Mouse (Mus musculus): Measurements from ENCODE around the gene Tor1aip1. TPM values are rescaled to one million over a fixed set of nuclear protein-coding genes. Genes with fewer than 3 reads are reported as not detected.

The Tor1aip1 gene
- polyA plus RNA-seq, 1 experiment, result 17.5 TPM

DNA sequence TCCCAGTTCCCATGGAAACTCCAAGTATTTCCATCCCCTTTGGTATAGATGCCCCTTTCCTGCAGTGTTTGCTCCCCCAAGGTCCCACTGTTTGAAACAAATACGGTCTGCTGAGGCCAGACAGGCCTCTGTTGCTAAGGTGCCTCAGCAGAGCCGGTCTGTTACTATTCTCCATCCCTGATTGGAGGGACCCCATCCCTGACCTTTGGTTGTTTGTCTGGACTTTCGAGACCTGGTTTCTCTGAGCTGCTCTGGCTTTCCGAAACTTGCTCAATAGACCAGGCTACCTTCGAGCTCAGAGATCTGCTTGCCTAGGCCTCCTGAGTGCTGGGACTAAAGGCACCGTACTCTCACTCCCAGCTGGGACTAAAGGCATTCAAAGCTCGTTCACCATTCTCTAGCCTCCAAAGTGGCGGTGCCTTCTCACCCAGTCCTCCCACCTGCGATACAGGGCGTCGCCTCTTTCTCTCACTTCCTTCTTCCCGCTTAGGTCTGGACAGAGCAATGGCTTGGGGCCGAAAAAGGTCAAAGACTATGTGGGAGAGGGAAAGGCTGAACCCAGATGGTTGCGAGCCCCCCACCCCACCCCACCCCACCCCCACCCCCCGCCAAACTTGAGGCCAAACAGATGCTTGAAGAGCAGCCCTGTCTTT is 37.0 kb upstream of the Tor1aip1 start:
- DNase-seq (ENCODE audit: low read depth in 1 of 2, low spot score in 2 of 2), result no peak
- H3K4me1 ChIP-seq (ENCODE audit: control insufficient read depth, insufficient read depth, insufficient read length), result no peaks in the 10 kb centered on the region
- H3K4me3 ChIP-seq (ENCODE audit: extremely low read depth, insufficient read depth, insufficient read length), result no peak overlapping the region
- H3K27ac ChIP-seq (ENCODE audit: insufficient read depth, low read length), result no peak overlapping the region
- 68% methylated on average over 15 of the region's 15 CpGs for WGBS
- no peaks in the 10 kb centered on the region for H3K27me3 ChIP-seq (ENCODE audit: control insufficient read depth, insufficient read depth, low read length)
- TF ChIP-seq CTCF (IDR thresholded peaks at IDR 0.05; ENCODE audit: extremely low read depth, insufficient read depth, insufficient read length, insufficient replicate concordance) (no peak), POLR2A (IDR thresholded peaks at IDR 0.05; ENCODE audit: low read depth, low read length) (no peak)
- 0 out of 2 replicates have a peak, but pooled peaks cover under 1% of the 10 kb centered on the region for H3K36me3 ChIP-seq (ENCODE audit: control insufficient read depth, insufficient read depth, low read length)

DNA sequence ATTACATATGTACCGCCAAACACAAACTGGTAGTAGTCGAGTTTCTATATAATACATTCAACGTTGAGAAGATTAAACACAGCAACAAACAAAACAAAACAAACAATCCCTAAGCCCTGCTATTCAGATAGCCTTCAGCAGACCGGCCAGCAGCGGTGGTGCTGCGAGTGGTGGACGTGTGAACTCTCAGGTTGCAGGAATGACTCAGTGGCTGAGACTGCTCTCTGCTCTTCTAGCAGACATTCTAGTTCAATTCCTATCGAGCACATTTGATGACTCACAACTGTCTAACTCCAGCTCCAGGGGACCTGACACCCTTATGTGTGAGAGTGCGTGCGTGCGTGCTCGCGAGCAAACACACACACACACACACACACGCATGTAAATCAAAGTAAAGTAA is 33.8 kb upstream of the Tor1aip1 start:
- no peak for DNase-seq (ENCODE audit: low read depth in 1 of 2, low spot score in 2 of 2)
- H3K27me3 ChIP-seq (ENCODE audit: control insufficient read depth, insufficient read depth, low read length), result no peaks in the 10 kb centered on the region
- H3K4me3 ChIP-seq (ENCODE audit: extremely low read depth, insufficient read depth, insufficient read length), result no peak overlapping the region
- TF ChIP-seq CTCF (IDR thresholded peaks at IDR 0.05; ENCODE audit: extremely low read depth, insufficient read depth, insufficient read length, insufficient replicate concordance), result no peak
- no peak for TF ChIP-seq POLR2A (IDR thresholded peaks at IDR 0.05; ENCODE audit: low read depth, low read length)
- no peak overlapping the region for H3K27ac ChIP-seq (ENCODE audit: insufficient read depth, low read length)
- H3K36me3 ChIP-seq (ENCODE audit: control insufficient read depth, insufficient read depth, low read length), result peaks cover 8% of the 10 kb centered on the region
- WGBS, result 88% methylated on average over 14 of the region's 14 CpGs
- H3K4me1 ChIP-seq (ENCODE audit: control insufficient read depth, insufficient read depth, insufficient read length), result no peaks in the 10 kb centered on the region

DNA sequence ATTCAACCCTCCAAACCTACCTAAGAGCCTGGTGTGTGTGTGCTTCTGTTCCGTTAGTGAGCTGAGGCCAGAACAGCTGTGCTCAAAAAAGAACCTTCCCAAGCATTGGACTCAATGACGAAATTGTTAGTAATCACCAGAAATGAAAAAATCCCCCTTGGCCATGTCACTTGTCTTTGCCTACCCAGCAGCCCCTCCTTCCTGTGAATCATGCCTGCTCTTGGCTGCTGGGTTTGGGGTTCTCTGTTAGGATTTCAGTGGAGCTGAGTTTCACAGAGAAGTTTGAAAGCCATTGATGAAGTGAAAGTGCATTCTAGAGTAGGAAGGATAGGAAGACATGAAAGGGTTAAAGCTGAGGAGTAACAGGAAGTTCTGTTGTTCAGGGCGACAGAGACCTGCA is 29.9 kb upstream of the Tor1aip1 start:
- DNase-seq (ENCODE audit: low read depth in 1 of 2, low spot score in 2 of 2), result no peak
- no peaks in the 10 kb centered on the region for H3K27me3 ChIP-seq (ENCODE audit: control insufficient read depth, insufficient read depth, low read length)
- WGBS, result 62% methylated on average over 3 of the region's 3 CpGs
- H3K27ac ChIP-seq (ENCODE audit: insufficient read depth, low read length), result no peak overlapping the region
- H3K4me1 ChIP-seq (ENCODE audit: control insufficient read depth, insufficient read depth, insufficient read length), result no peaks in the 10 kb centered on the region
- H3K4me3 ChIP-seq (ENCODE audit: extremely low read depth, insufficient read depth, insufficient read length), result no peak overlapping the region
- TF ChIP-seq POLR2A (IDR thresholded peaks at IDR 0.05; ENCODE audit: low read depth, low read length) (no peak), CTCF (IDR thresholded peaks at IDR 0.05; ENCODE audit: extremely low read depth, insufficient read depth, insufficient read length, insufficient replicate concordance) (no peak)
- H3K36me3 ChIP-seq (ENCODE audit: control insufficient read depth, insufficient read depth, low read length), result peaks cover 33% of the 10 kb centered on the region

GRCm38 (mm10) chr1:156062193-156062592 is 25.9 kb upstream of the Tor1aip1 start:
- no peak overlapping the region for H3K27ac ChIP-seq (ENCODE audit: insufficient read depth, low read length)
- no peaks in the 10 kb centered on the region for H3K27me3 ChIP-seq (ENCODE audit: control insufficient read depth, insufficient read depth, low read length)
- 95% methylated on average over 4 of the region's 4 CpGs for WGBS
- H3K36me3 ChIP-seq (ENCODE audit: control insufficient read depth, insufficient read depth, low read length), result peaks cover 37% of the 10 kb centered on the region
- no peak for DNase-seq (ENCODE audit: low read depth in 1 of 2, low spot score in 2 of 2)
- TF ChIP-seq CTCF (IDR thresholded peaks at IDR 0.05; ENCODE audit: extremely low read depth, insufficient read depth, insufficient read length, insufficient replicate concordance) (no peak), POLR2A (IDR thresholded peaks at IDR 0.05; ENCODE audit: low read depth, low read length) (no peak)
- H3K4me1 ChIP-seq (ENCODE audit: control insufficient read depth, insufficient read depth, insufficient read length), result no peaks in the 10 kb centered on the region
- no peak overlapping the region for H3K4me3 ChIP-seq (ENCODE audit: extremely low read depth, insufficient read depth, insufficient read length)

DNA sequence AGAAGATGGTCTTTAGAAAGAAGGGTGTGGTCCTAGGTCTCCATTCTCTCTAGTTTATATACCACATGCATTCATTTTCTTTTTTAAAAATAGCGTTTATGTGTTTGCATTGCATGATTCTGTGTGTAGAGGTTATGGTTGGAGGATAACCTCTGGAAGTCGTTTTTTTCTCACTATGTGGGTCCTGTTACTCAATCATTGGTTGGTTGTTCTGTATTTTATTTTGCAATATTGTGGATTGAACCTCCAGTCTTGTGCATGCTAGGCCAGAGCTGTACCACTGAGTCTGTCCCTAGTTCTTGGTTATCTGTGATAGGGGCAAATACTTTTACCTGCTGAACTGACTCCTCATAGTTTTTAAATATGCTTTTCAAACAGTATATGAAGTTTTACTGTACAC is 21.9 kb upstream of the Tor1aip1 start:
- 69% methylated on average over 2 of the region's 2 CpGs for WGBS
- H3K27me3 ChIP-seq (ENCODE audit: control insufficient read depth, insufficient read depth, low read length), result no peaks in the 10 kb centered on the region
- H3K4me3 ChIP-seq (ENCODE audit: extremely low read depth, insufficient read depth, insufficient read length), result no peak overlapping the region
- no peaks in the 10 kb centered on the region for H3K4me1 ChIP-seq (ENCODE audit: control insufficient read depth, insufficient read depth, insufficient read length)
- no peak overlapping the region for H3K27ac ChIP-seq (ENCODE audit: insufficient read depth, low read length)
- TF ChIP-seq POLR2A (IDR thresholded peaks at IDR 0.05; ENCODE audit: low read depth, low read length) (no peak), CTCF (IDR thresholded peaks at IDR 0.05; ENCODE audit: extremely low read depth, insufficient read depth, insufficient read length, insufficient replicate concordance) (no peak)
- H3K36me3 ChIP-seq (ENCODE audit: control insufficient read depth, insufficient read depth, low read length), result peaks cover 28% of the 10 kb centered on the region
- DNase-seq (ENCODE audit: low read depth in 1 of 2, low spot score in 2 of 2), result no peak

GRCm38 (mm10) chr1:156046688-156047087 is 10.4 kb upstream of the Tor1aip1 start:
- Histone ChIP-seq H3K27me3 (ENCODE audit: control insufficient read depth, insufficient read depth, low read length) (no peaks in the 10 kb centered on the region), H3K4me1 (ENCODE audit: control insufficient read depth, insufficient read depth, insufficient read length) (no peaks in the 10 kb centered on the region), H3K36me3 (ENCODE audit: control insufficient read depth, insufficient read depth, low read length) (peaks cover 22% of the 10 kb centered on the region), H3K4me3 (ENCODE audit: extremely low read depth, insufficient read depth, insufficient read length) (no peak overlapping the region), H3K27ac (ENCODE audit: insufficient read depth, low read length) (no peak overlapping the region)
- DNase-seq (ENCODE audit: low read depth in 1 of 2, low spot score in 2 of 2), result no peak
- WGBS, result 63% methylated on average over 3 of the region's 3 CpGs
- TF ChIP-seq CTCF (IDR thresholded peaks at IDR 0.05; ENCODE audit: extremely low read depth, insufficient read depth, insufficient read length, insufficient replicate concordance), result no peak
- TF ChIP-seq POLR2A (IDR thresholded peaks at IDR 0.05; ENCODE audit: low read depth, low read length), result no peak

GRCm38 (mm10) chr1:156044211-156044611 is 7.9 kb upstream of the Tor1aip1 start:
- Histone ChIP-seq H3K4me3 (ENCODE audit: extremely low read depth, insufficient read depth, insufficient read length) (no peak overlapping the region), H3K36me3 (ENCODE audit: control insufficient read depth, insufficient read depth, low read length) (peaks cover 9% of the 10 kb centered on the region), H3K27ac (ENCODE audit: insufficient read depth, low read length) (no peak overlapping the region), H3K27me3 (ENCODE audit: control insufficient read depth, insufficient read depth, low read length) (no peaks in the 10 kb centered on the region), H3K4me1 (ENCODE audit: control insufficient read depth, insufficient read depth, insufficient read length) (no peaks in the 10 kb centered on the region)
- TF ChIP-seq CTCF (IDR thresholded peaks at IDR 0.05; ENCODE audit: extremely low read depth, insufficient read depth, insufficient read length, insufficient replicate concordance) (no peak), POLR2A (IDR thresholded peaks at IDR 0.05; ENCODE audit: low read depth, low read length) (no peak)
- DNase-seq (ENCODE audit: low read depth in 1 of 2, low spot score in 2 of 2), result no peak
- WGBS, result 83% methylated on average over 5 of the region's 5 CpGs

Measured in spleen, adult 2 months (tissue).